Mouse (Mus musculus) ES-E14 (cell line): ENCODE results near the gene Ccnk. TPM values are rescaled to one million over a fixed set of nuclear protein-coding genes. Genes with fewer than 3 reads are reported as not detected.

Experiments used
- DNase-seq: peaks from one replicate; pipeline ENCODE4 v3.0.0-alpha.2; 2013; ENCODE audit warnings: low read depth, low spot score
- H3K27ac ChIP-seq: 2 replicates; pipeline ENCODE4 v1.5.1; 2012; ENCODE audit warnings: low read depth, mild to moderate bottlenecking, low read length, moderate library complexity, mixed read lengths; ENCODE audit not compliant: poor library complexity, insufficient read depth, severe bottlenecking
- H3K36me3 ChIP-seq: 2 replicates; pipeline ENCODE4 v1.6.1; 2012; ENCODE audit warnings: mild to moderate bottlenecking, low read length, moderate library complexity, mixed read lengths; ENCODE audit not compliant: control insufficient read depth, poor library complexity, insufficient read depth, severe bottlenecking
- H3K4me1 ChIP-seq, 2 experiments: fragments of 150-350 bp in 1 of 2; sonication (generic) in 1 of 2; 2 replicates each; pipeline ENCODE4 v1.6.1; 2012; ENCODE audit warnings: low read length in 2 of 2, mild to moderate bottlenecking in 1 of 2, mixed read lengths in 1 of 2; ENCODE audit not compliant: control insufficient read depth in 2 of 2, insufficient read depth in 2 of 2, poor library complexity in 1 of 2
- H3K4me3 ChIP-seq, 2 experiments: fragments of 150-350 bp in 1 of 2; sonication (generic) in 1 of 2; 2 replicates each; pipeline ENCODE4 v1.5.1; 2012; ENCODE audit warnings: low read length in 2 of 2, low read depth in 1 of 2, mild to moderate bottlenecking in 1 of 2, mixed read lengths in 1 of 2; ENCODE audit not compliant: insufficient read depth in 1 of 2, poor library complexity in 1 of 2, severe bottlenecking in 1 of 2
- H3K9ac ChIP-seq: 2 replicates; pipeline ENCODE4 v1.6.1; 2012; ENCODE audit warnings: low read depth, mild to moderate bottlenecking, low read length, mixed read lengths; ENCODE audit not compliant: poor library complexity, insufficient read depth, severe bottlenecking
- H3K9me3 ChIP-seq: fragments of 150-350 bp; sonication (generic); 2 replicates; pipeline ENCODE4 v1.6.1; 2012; ENCODE audit warnings: low read depth, mild to moderate bottlenecking, low read length; ENCODE audit not compliant: control insufficient read depth, insufficient read depth
- CHD2 ChIP-seq: IDR thresholded peaks from 2 replicates; pipeline ENCODE4 v1.6.1; 2014; ENCODE audit warnings: mild to moderate bottlenecking, low read depth, low read length, inconsistent platforms
- HCFC1 ChIP-seq: IDR thresholded peaks from 2 replicates; pipeline ENCODE4 v1.6.1; 2012; ENCODE audit warnings: low read length, inconsistent platforms, borderline replicate concordance; ENCODE audit not compliant: insufficient read depth
- MAFK ChIP-seq: IDR thresholded peaks from 2 replicates; pipeline ENCODE4 v1.6.1; 2014; ENCODE audit warnings: mild to moderate bottlenecking, low read depth, low read length, inconsistent platforms; ENCODE audit not compliant: insufficient read depth
- ZC3H11A ChIP-seq: IDR thresholded peaks from 2 replicates; pipeline ENCODE4 v1.6.1; 2012; ENCODE audit warnings: low read depth, mild to moderate bottlenecking, inconsistent platforms, low read length, borderline replicate concordance
- ZNF384 ChIP-seq: IDR thresholded peaks from 2 replicates; pipeline ENCODE4 v1.6.1; 2012; ENCODE audit warnings: low read depth, low read length, inconsistent platforms
- in situ Hi-C, 2 experiments: fragments of 600-800 bp; cut with MboI; formaldehyde crosslinking; loops; one replicate each; pipeline ENCODE4 v1.15.1; 2025; ENCODE audit warnings: low sequenced_read_pairs in 2 of 2, inconsistent platforms in 1 of 2; ENCODE audit not compliant: unreplicated experiment in 2 of 2
- total RNA-seq: library from RNA; depleted of rRNA; stranded (reverse); fragments of 300-350 nt; gene quantifications from 2 replicates; pipeline ENCODE4 v1.2.3, GENCODE M21; 2012; rRNA removed

Ccnk gene
- total RNA-seq, 1 experiment = 14.5 TPM

- Histone ChIP-seq H3K36me3 (no peaks in the 10 kb centered on the region; the same call in 1 of the 2 replicates), H3K27ac (no peak overlapping the region), H3K9ac (no peak overlapping the region), H3K4me1 (peaks cover 0 to 24% of the 10 kb centered on the region in 2 experiments; a peak in 3 of 4 replicates), H3K9me3 (no peaks in the 10 kb centered on the region), H3K4me3 (no peak overlapping the region)
- in situ Hi-C loops = no loop called here
- no peak for TF ChIP-seq HCFC1
- no peak for TF ChIP-seq MAFK
- no peak for TF ChIP-seq ZC3H11A
- TF ChIP-seq CHD2 = no peak
- TF ChIP-seq ZNF384 = no peak
- DNase-seq = no peak
Observed at GRCm38 (mm10) chr12:108251034-108251792, 71.8 kb downstream of the Ccnk start.

GRCm38 (mm10) chr12:108251825-108252542 lies 72.6 kb downstream of the Ccnk start:
- no peak for TF ChIP-seq ZC3H11A
- no peak for TF ChIP-seq MAFK
- TF ChIP-seq HCFC1 = no peak
- no peak for TF ChIP-seq CHD2
- no peak overlapping the region for H3K27ac ChIP-seq
- no peak for DNase-seq
- no peaks in the 10 kb centered on the region for H3K9me3 ChIP-seq
- in situ Hi-C loops = no loop called here
- H3K36me3 ChIP-seq = no peaks in the 10 kb centered on the region; the same call in 1 of the 2 replicates
- H3K9ac ChIP-seq = no peak overlapping the region
- peaks cover 0 to 24% of the 10 kb centered on the region in 2 experiments; a peak in 3 of 4 replicates for H3K4me1 ChIP-seq
- no peak overlapping the region for H3K4me3 ChIP-seq

Other genes with a start within 250 kb of the Ccnk start
- gene Bcl11b, start 176.0 kb upstream of the Ccnk start, total RNA-seq = 0.85 and 1.2 TPM in 2 replicates
- 43.0 and 56.0 TPM in 2 replicates for gene Setd3, start 265 bp upstream of the Ccnk start, total RNA-seq
- gene Ccdc85c, start 95.8 kb downstream of the Ccnk start, total RNA-seq = 21.9 and 24.4 TPM in 2 replicates
- gene Hhipl1, start 126.7 kb downstream of the Ccnk start, total RNA-seq = 0.53 and 1.0 TPM in 2 replicates
- gene Cyp46a1, start 154.8 kb downstream of the Ccnk start, total RNA-seq = 0.98 and 1.6 TPM in 2 replicates
- 2.9 and 4.2 TPM in 2 replicates for gene Eml1, start 191.4 kb downstream of the Ccnk start, total RNA-seq